Mouse (Mus musculus) layer of hippocampus, adult 9-11 months (tissue): ENCODE measurements at regions not wholly inside any gene's neighbourhood (a gene's known extent, or its start where the extent isn't known, plus 50 kb on each side); places are given as distances from the start of the nearest gene placed in this dataset.
A peak's percentile ranks its signal among the peaks of the same experiment; 100 is the strongest.
"Not testable (repeated sequence)": the region's sequence is repeated elsewhere in the genome, so short reads cannot be mapped to it uniquely, and the experiment has no call there.

Experiments used
- DNase-seq: peaks from one replicate; pipeline ENCODE4 v3.0.0; 2022

GRCm38 (mm10) chr9:6845281-6845680 lies 339.0 kb downstream of the Dync2h1 start:
- not testable (repeated sequence) for DNase-seq

GRCm38 (mm10) chr9:6834936-6835335 lies 349.3 kb downstream of the Dync2h1 start:
- DNase-seq = not testable (repeated sequence)

GRCm38 (mm10) chr9:6834470-6834869 lies 349.8 kb downstream of the Dync2h1 start:
- no peak for DNase-seq

GRCm38 (mm10) chr9:6832862-6833261 lies 351.4 kb downstream of the Dync2h1 start:
- DNase-seq = no peak

DNA sequence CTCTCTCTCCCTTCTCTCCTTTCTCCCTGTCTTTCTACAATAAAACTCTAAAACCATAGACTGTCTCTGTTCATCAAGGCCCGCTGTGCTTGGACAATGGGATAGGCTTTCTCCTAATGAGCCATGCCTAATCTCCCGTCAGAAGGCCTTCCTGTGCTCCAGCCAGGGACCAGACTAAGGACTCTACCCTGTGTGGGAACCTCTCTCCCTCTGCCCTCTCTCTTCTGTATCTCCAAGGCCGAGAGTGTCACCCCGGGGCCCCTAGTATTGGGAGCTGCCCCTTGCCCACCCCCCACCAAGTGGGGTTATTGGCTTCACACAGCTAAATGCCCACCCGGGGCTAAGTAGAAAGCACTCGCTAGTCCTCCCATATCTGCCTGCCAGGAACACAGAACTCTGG lies 352.6 kb downstream of the Dync2h1 start:
- not testable (repeated sequence) for DNase-seq

DNA sequence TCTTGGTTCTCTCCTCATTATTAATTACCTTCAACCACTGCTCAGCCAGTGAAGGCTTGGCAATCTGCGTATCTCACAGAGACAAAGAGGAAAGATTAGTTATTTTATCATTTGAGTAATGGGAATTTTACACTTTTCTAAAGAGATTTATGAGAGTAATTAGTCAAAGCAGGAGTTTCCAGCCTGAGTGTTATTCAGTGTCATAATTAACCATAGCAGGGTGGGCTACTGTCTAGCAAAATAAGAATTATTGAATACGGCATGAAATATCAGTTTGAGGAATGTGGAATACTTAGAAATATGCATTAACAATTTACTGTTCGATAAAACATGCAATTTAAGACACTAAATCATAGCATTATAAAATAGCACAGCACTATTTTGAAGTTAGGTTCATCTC lies 357.7 kb downstream of the Dync2h1 start:
- no peak for DNase-seq

DNA sequence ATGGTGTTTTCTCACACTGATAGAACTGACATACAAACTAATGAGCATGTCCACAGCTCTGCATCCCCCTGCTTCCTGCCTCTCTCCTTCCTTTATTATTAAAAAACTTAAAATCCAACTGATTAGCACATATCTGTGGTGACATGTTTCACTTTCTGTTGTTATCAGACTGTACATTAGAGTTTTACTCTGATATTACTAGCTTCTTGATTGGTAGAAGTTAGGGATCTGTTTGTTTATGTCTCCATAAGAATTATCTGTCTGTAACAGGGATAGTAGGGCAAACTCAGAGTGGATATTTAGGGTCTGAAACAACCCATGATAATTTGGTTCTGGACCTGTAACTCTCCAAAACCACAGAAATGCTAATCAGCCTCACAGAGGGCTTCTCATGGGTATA lies 358.6 kb downstream of the Dync2h1 start:
- no peak for DNase-seq

GRCm38 (mm10) chr9:6823946-6824345 lies 360.3 kb downstream of the Dync2h1 start:
- not testable (repeated sequence) for DNase-seq

- no peak for DNase-seq
Measured at GRCm38 (mm10) chr9:6823536-6823935, 360.7 kb downstream of the Dync2h1 start.

- DNase-seq = no peak
Measured at GRCm38 (mm10) chr9:6776671-6777070, 407.6 kb downstream of the Dync2h1 start.

GRCm38 (mm10) chr9:6741478-6741877 lies 442.8 kb downstream of the Dync2h1 start:
- no peak for DNase-seq

DNA sequence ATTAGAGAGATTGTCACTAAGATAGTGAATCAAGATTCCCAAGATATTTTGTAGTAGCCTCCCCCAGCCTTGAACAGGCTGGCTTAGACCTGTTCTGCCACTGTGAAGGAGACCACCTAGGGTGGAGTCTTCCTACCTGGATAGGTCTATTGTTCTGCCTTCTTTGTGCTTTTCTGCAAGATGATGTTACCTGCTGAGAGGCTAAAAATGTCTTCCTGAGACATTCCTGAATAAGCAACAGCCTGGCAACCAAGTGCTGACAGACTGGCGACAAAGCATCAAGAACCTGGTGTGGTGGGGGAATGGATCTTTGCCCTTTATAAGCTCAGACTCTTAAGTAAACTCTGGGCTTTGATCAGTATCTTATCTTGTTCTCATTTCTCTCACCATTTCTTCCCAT lies 447.8 kb downstream of the Dync2h1 start:
- no peak for DNase-seq

- DNase-seq = no peak
Measured at GRCm38 (mm10) chr9:6726411-6726810, 456.8 kb upstream of the Ddi1 start.

- no peak for DNase-seq
Measured at GRCm38 (mm10) chr9:6677225-6677718, 407.6 kb upstream of the Ddi1 start.

DNA sequence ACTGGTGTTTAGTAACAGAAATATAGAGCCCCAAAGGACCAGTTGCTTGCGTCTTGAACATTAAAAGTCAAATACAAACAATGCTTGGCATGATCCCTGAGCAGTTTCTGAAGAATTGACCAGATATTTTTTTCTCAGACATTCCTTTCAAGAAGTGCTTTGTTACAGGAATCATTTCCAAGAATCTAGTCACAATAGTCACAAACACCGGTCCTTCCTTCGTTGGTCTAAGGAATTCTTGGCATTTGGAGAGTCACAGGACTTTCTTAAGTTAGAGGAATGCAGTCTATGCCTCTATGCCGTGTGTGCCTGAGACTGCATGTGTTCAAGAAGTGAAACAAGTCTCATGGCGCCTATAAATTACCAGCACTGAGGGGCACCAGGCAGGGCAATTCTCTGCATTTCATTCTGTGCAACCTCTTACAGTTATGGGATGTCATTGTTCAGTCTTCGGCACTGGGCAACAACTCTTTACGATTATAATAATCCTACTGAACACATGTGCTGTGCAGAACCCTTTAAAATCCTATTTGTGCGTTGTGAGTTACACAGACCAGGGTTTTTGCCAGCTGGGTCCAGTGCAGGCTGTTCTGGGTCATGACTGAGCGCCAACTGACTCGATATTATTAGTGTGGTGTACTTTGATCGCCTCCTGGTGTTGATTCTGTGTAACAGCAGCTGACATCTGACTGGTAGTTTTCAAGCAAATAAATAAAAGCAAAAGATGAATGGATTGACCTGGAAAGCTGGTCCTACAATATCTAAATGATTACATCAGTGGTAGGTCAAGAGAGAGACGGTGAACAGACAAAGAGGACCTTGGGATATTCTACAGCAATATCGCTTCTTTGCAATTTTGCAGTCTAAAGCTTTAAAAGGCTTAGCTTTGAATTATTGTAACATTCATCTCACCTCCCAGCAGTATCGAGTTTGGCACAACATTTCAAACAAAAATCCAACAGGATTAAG lies 398.6 kb upstream of the Ddi1 start:
- DNase-seq = peak; percentile 58

DNA sequence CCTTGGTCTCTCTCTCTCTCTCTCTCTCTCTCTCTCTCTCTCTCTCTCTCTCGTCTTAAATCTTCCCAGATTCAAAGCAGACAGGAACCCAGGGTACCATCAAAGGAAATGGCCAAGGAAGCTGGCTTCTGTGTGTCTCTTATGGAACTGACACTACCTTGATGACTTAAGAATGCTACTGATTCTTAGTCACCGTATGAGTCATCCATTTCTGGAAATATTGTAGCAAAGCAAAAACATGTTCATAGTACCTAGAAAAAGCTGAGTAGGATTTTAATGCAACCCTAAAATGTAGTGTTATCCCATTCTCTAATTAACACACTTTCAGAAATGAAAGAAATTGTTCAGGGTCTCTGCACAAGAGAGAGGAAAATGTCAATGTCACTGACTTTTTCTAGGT lies 396.0 kb upstream of the Ddi1 start:
- no peak for DNase-seq

DNA sequence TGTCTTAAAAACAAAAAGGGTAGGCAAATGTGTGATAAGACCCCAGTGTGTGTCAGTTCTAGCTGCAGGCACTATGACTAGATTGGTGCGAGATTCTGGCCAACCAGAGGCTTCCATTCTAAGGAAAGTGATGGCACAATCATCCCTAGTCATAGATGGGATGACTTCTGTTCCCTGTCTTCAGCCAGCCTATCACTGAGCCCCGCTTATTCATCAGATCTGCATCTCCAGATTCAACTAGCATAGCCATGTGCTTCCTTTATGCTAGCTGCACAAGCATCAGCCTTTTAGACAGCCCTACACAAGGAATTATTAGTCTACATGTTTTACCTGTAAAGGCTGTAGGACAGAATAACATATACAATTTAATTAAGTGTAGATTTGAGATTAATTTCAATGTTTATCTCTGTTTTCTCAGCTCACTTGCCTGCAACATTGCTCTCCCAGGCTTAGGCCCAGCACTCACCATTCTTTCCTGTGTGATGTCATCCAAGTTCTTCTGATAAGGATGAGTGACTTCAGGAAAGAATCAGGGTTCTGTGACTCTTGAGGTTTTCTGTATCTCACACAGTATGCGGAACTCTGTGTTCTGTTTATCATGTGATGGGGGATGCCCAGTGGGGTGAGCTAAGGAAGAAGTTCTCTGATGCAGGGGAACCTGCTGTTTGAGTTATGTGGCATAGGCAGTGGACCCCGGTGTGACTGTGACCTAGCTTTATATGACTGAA lies 382.8 kb upstream of the Ddi1 start:
- no peak for DNase-seq

- DNase-seq = no peak
Measured at GRCm38 (mm10) chr9:6651572-6652236, 382.1 kb upstream of the Ddi1 start.

GRCm38 (mm10) chr9:6645796-6646309 lies 376.2 kb upstream of the Ddi1 start:
- DNase-seq = no peak

DNA sequence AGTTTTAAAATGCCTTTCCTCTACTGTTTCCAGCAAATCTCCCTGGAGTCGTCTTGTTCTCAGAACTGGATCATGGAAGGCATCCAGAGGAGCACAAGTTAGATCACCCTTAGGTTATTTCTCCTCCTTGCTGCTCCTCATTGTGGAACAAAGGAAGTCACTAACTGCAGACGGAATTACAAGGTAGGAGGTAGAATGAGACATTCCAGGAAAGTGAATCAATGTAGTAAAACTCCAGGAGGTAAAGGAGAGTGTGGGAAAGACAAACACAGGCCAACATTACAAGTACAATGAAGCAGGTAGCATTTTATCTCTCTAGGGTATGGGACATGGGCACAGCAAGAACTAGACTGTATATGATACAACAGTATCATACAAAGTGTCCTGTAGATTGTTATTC lies 375.7 kb upstream of the Ddi1 start:
- no peak for DNase-seq

- DNase-seq = no peak
Measured at GRCm38 (mm10) chr9:6617155-6617554, 347.5 kb upstream of the Ddi1 start.

DNA sequence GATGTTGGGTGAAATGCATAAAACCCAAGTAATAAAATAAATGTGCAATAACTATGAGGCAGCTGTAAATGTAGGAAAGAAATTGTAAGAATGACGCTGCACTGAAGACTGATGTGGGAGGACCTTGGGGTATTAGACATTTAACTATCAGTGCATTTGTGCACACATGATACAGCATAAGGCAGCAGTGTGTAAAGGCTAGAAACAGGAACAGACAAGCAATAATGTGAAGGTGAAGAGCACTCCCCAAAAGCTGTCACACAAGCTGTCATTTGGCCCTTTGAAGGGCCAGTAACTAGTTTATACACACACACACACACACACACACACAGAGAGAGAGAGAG lies 339.6 kb upstream of the Ddi1 start:
- no peak for DNase-seq
